Mouse (Mus musculus): Measurements from ENCODE around the gene Fez2.

DNA sequence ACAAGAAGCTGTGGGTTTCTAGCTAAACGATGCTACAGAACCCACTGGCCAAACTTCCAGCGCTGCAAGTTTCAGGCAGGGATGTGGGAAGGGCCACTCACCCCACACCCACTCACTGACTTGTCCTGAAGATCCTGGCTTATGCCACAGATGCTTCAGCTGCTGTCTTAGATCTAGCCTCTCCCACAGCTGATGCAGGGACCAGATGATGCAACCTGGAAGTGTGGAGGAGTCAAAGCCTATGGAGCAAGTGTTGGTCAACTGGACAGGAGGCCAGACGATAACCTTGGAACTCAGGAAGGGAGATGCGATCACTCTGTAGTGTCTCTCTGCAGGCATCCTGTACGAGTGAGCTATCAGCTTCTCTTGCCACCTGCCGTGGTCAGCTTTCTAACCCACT lies 17.7 kb upstream of the Fez2 start:
- TF ChIP-seq CTCF (IDR thresholded peaks at IDR 0.05; ENCODE audit: borderline replicate concordance, insufficient read depth, low read length) (no peak), POLR2A (IDR thresholded peaks at IDR 0.05; ENCODE audit: low read depth, low read length) (no peak)
